Mouse (Mus musculus): ENCODE measurements at regions not wholly inside any gene's neighbourhood (a gene's known extent, or its start where the extent isn't known, plus 50 kb on each side); places are given as distances from the start of the nearest gene placed in this dataset.

DNA sequence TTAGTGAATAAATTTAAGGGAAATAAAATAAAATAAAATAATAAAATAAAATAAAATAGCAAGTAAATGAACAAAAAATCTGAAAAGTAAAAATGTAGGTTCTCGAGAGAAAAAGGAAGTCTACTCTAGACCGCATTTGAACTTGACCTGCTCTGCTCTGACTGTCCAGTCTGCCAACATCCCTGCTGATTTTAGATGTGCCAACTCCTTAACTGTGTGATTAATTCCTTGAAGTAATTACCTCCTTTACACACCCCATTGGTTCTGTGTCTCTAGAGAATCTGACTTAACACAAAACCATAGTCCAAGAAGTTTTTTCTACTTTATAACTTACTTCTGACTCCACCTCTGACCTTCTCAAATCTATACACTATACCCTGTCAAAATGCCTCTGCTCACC, 153.3 kb upstream of the Cdh11 start:
- no peak overlapping the region for H3K9ac ChIP-seq (ENCODE audit: low read depth, low read length)
- no peaks in the 10 kb centered on the region for H3K36me3 ChIP-seq (ENCODE audit: control insufficient read depth, insufficient read depth, low read length)
- no peaks in the 10 kb centered on the region for H3K27me3 ChIP-seq (ENCODE audit: control insufficient read depth, insufficient read depth, low read length)
- H3K4me3 ChIP-seq = no peak overlapping the region
- DNase-seq = no peak
- intact Hi-C loops (cut with DNase I) = no loop called here
- no peak overlapping the region for H3K27ac ChIP-seq
- 80% methylated on average over 2 of the region's 2 CpGs for WGBS
- no peaks in the 10 kb centered on the region for H3K79me2 ChIP-seq (replicated peaks; ENCODE audit: control insufficient read depth, insufficient read depth, low read length)
- no peaks in the 10 kb centered on the region for H3K4me1 ChIP-seq (ENCODE audit: control insufficient read depth, insufficient read depth, low read length)
- no peak for TF ChIP-seq CTCF (IDR thresholded peaks at IDR 0.05)

GRCm38 (mm10) chr8:102945546-102945945, 160.1 kb upstream of the Cdh11 start:
- WGBS = 27% methylated on average over 5 of the region's 5 CpGs
- Histone ChIP-seq H3K36me3 (ENCODE audit: control insufficient read depth, insufficient read depth, low read length) (no peaks in the 10 kb centered on the region), H3K9ac (ENCODE audit: low read depth, low read length) (no peak overlapping the region), H3K4me1 (ENCODE audit: control insufficient read depth, insufficient read depth, low read length) (no peaks in the 10 kb centered on the region), H3K4me3 (no peak overlapping the region), H3K79me2 (replicated peaks; ENCODE audit: control insufficient read depth, insufficient read depth, low read length) (no peaks in the 10 kb centered on the region), H3K27me3 (ENCODE audit: control insufficient read depth, insufficient read depth, low read length) (no peaks in the 10 kb centered on the region), H3K27ac (no peak overlapping the region)
- intact Hi-C loops (cut with DNase I) = no loop called here
- TF ChIP-seq POLR2A (IDR thresholded peaks at IDR 0.05; ENCODE audit: insufficient read depth, low read depth, low read length) = no peak
- no peak for TF ChIP-seq EP300 (IDR thresholded peaks at IDR 0.05; ENCODE audit: insufficient read depth, low read depth, low read length)
- TF ChIP-seq CTCF (IDR thresholded peaks at IDR 0.05) = no peak
- DNase-seq = no peak

GRCm38 (mm10) chr8:102978161-102978581, 192.7 kb upstream of the Cdh11 start:
- intact Hi-C loops (cut with DNase I) = no loop called here
- Histone ChIP-seq H3K79me2 (replicated peaks; ENCODE audit: control insufficient read depth, insufficient read depth, low read length) (no peaks in the 10 kb centered on the region), H3K4me1 (ENCODE audit: control insufficient read depth, insufficient read depth, low read length) (no peaks in the 10 kb centered on the region), H3K36me3 (ENCODE audit: control insufficient read depth, insufficient read depth, low read length) (no peaks in the 10 kb centered on the region), H3K9ac (ENCODE audit: low read depth, low read length) (no peak overlapping the region), H3K27me3 (ENCODE audit: control insufficient read depth, insufficient read depth, low read length) (no peaks in the 10 kb centered on the region), H3K4me3 (no peak overlapping the region), H3K27ac (no peak overlapping the region)
- no peak for TF ChIP-seq CTCF (IDR thresholded peaks at IDR 0.05)
- no peak for TF ChIP-seq EP300 (IDR thresholded peaks at IDR 0.05; ENCODE audit: insufficient read depth, low read depth, low read length)
- TF ChIP-seq POLR2A (IDR thresholded peaks at IDR 0.05; ENCODE audit: insufficient read depth, low read depth, low read length) = no peak
- 57% methylated on average over 7 of the region's 7 CpGs for WGBS
- DNase-seq = no peak

- no peaks in the 10 kb centered on the region for H3K36me3 ChIP-seq (ENCODE audit: control insufficient read depth, insufficient read depth, low read length)
- H3K4me3 ChIP-seq = no peak overlapping the region
- 39% methylated on average over 3 of the region's 3 CpGs for WGBS
- no peaks in the 10 kb centered on the region for H3K4me1 ChIP-seq (ENCODE audit: control insufficient read depth, insufficient read depth, low read length)
- no peak for DNase-seq
- H3K9ac ChIP-seq (ENCODE audit: low read depth, low read length) = no peak overlapping the region
- no peak for TF ChIP-seq POLR2A (IDR thresholded peaks at IDR 0.05; ENCODE audit: insufficient read depth, low read depth, low read length)
- H3K27me3 ChIP-seq (ENCODE audit: control insufficient read depth, insufficient read depth, low read length) = no peaks in the 10 kb centered on the region
- no peaks in the 10 kb centered on the region for H3K79me2 ChIP-seq (replicated peaks; ENCODE audit: control insufficient read depth, insufficient read depth, low read length)
- H3K27ac ChIP-seq = no peak overlapping the region
- intact Hi-C loops (cut with DNase I) = no loop called here
These were observed 197.9 kb upstream of the Cdh11 start for GRCm38 (mm10) chr8:102983220-102983909.

- Histone ChIP-seq H3K4me3 (no peak overlapping the region), H3K27me3 (ENCODE audit: control insufficient read depth, insufficient read depth, low read length) (no peaks in the 10 kb centered on the region), H3K79me2 (replicated peaks; ENCODE audit: control insufficient read depth, insufficient read depth, low read length) (no peaks in the 10 kb centered on the region), H3K36me3 (ENCODE audit: control insufficient read depth, insufficient read depth, low read length) (no peaks in the 10 kb centered on the region), H3K27ac (no peak overlapping the region), H3K4me1 (ENCODE audit: control insufficient read depth, insufficient read depth, low read length) (no peaks in the 10 kb centered on the region), H3K9ac (ENCODE audit: low read depth, low read length) (no peak overlapping the region)
- 61% methylated on average over 3 of the region's 3 CpGs for WGBS
- no peak for TF ChIP-seq POLR2A (IDR thresholded peaks at IDR 0.05; ENCODE audit: insufficient read depth, low read depth, low read length)
- no peak for TF ChIP-seq EP300 (IDR thresholded peaks at IDR 0.05; ENCODE audit: insufficient read depth, low read depth, low read length)
- no peak for TF ChIP-seq CTCF (IDR thresholded peaks at IDR 0.05)
- DNase-seq = no peak
- intact Hi-C loops (cut with DNase I) = no loop called here
These were observed 198.4 kb upstream of the Cdh11 start for GRCm38 (mm10) chr8:102983910-102984225.

GRCm38 (mm10) chr8:103007284-103007984, 222.0 kb upstream of the Cdh11 start:
- no peaks in the 10 kb centered on the region for H3K27me3 ChIP-seq (ENCODE audit: control insufficient read depth, insufficient read depth, low read length)
- H3K4me3 ChIP-seq = no peak overlapping the region
- intact Hi-C loops (cut with DNase I) = no loop called here
- H3K27ac ChIP-seq = no peak overlapping the region
- no peak for DNase-seq
- TF ChIP-seq POLR2A (IDR thresholded peaks at IDR 0.05; ENCODE audit: insufficient read depth, low read depth, low read length) (no peak), EP300 (IDR thresholded peaks at IDR 0.05; ENCODE audit: insufficient read depth, low read depth, low read length) (no peak), CTCF (IDR thresholded peaks at IDR 0.05) (no peak)
- H3K36me3 ChIP-seq (ENCODE audit: control insufficient read depth, insufficient read depth, low read length) = no peaks in the 10 kb centered on the region
- no peak overlapping the region for H3K9ac ChIP-seq (ENCODE audit: low read depth, low read length)
- no peaks in the 10 kb centered on the region for H3K79me2 ChIP-seq (replicated peaks; ENCODE audit: control insufficient read depth, insufficient read depth, low read length)
- H3K4me1 ChIP-seq (ENCODE audit: control insufficient read depth, insufficient read depth, low read length) = no peaks in the 10 kb centered on the region
- 59% methylated on average over 2 of the region's 2 CpGs for WGBS

Data from heart, adult 2 months (tissue).